Mouse (Mus musculus): ENCODE measurements at regions not wholly inside any gene's neighbourhood (a gene's known extent, or its start where the extent isn't known, plus 50 kb on each side); places are given as distances from the start of the nearest gene placed in this dataset.
A peak's percentile ranks its signal among the peaks of the same experiment; 100 is the strongest.
"Not testable (repeated sequence)": the region's sequence is repeated elsewhere in the genome, so short reads cannot be mapped to it uniquely, and the experiment has no call there.

DNA sequence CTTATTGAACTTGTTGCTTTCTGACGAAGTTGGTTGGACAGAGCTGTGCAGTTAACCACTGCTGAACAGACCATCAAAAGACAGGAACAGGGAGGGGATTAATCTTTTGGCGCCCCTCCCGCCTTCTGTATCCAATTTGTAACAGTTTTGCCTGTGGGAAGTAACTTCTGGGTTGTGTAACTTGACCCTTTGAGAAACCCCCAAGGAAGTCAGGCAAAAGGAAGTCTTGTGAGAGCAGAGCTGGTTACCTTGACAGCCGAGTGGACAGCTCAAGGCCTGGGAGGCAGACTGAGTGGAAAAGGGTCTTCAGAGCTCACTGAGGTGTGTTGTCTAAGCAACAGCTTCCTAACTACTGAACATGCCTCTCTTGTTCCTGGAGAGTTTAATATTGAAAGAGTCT, 75.8 kb upstream of the Hao2 start:
- no peak overlapping the region for H3K4me3 ChIP-seq (replicated peaks; ENCODE audit: low read length)
- no peaks in the 10 kb centered on the region for H3K36me3 ChIP-seq (replicated peaks; ENCODE audit: control insufficient read depth, insufficient read depth)
- no peak overlapping the region for H3K9ac ChIP-seq
- ATAC-seq (ENCODE audit: low FRiP score) (no peak), DNase-seq (ENCODE audit: low spot score) (no peak)
- no peaks in the 10 kb centered on the region for H3K9me3 ChIP-seq (ENCODE audit: control insufficient read depth, low read length)
- H3K4me2 ChIP-seq (replicated peaks): no peak overlapping the region
- no peak overlapping the region for H3K27ac ChIP-seq
- H3K27me3 ChIP-seq (ENCODE audit: control insufficient read depth, insufficient read depth, low read length): no peaks in the 10 kb centered on the region
- no peaks in the 10 kb centered on the region for H3K4me1 ChIP-seq (replicated peaks; ENCODE audit: control insufficient read depth, insufficient read depth, low read length)
- 31% methylated on average over 4 of the region's 4 CpGs for WGBS

DNA sequence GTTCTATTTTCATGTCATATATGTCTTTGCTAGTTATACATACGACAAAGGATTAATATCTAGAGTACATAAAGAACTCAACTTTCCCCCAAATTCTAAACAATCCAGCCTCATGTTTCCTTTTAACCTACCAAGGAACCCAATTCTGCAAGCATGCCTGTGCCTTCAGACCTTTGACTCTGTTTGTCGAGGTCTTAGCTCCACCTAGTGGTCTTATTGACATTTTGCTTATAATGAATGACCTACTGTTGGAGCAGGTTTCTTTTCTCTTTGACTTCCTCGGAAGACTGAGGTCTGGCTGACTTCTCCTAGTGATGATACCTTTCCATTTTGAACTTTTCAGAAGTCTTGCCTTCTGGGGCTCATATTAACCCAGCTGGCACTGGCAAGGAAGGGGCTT, 82.7 kb upstream of the Hao2 start:
- Histone ChIP-seq H3K9me3 (ENCODE audit: control insufficient read depth, low read length) (no peaks in the 10 kb centered on the region), H3K9ac (no peak overlapping the region), H3K27ac (no peak overlapping the region), H3K36me3 (replicated peaks; ENCODE audit: control insufficient read depth, insufficient read depth) (no peaks in the 10 kb centered on the region), H3K27me3 (ENCODE audit: control insufficient read depth, insufficient read depth, low read length) (no peaks in the 10 kb centered on the region), H3K4me1 (replicated peaks; ENCODE audit: control insufficient read depth, insufficient read depth, low read length) (no peaks in the 10 kb centered on the region), H3K4me3 (replicated peaks; ENCODE audit: low read length) (no peak overlapping the region), H3K4me2 (replicated peaks) (no peak overlapping the region)
- DNase-seq (ENCODE audit: low spot score) (peak; percentile 82), ATAC-seq (ENCODE audit: low FRiP score) (peak; percentile 69; the same call in 1 of the 2 replicates)
- 10% methylated on average over 3 of the region's 3 CpGs for WGBS

DNA sequence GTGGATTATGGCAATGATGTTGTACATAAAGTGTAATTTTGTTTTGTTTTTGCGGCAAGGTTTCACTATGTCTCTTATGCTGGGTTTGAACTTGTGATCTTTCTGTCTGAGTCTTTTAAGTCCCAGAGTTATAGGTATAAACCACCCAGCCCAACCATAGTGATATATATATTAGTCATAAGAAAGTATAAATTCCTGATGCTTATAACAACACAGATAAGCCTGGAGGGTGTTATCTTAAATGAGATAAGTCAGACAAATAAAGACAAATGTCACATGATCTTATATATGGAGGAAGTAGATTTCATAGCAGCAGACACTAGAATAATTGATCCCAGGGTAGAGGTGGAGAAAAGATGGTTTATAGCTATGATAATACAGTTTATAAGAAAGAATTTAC, 89.7 kb upstream of the Hao2 start:
- Histone ChIP-seq H3K4me1 (replicated peaks; ENCODE audit: control insufficient read depth, insufficient read depth, low read length) (no peaks in the 10 kb centered on the region), H3K36me3 (replicated peaks; ENCODE audit: control insufficient read depth, insufficient read depth) (no peaks in the 10 kb centered on the region), H3K4me3 (replicated peaks; ENCODE audit: low read length) (no peak overlapping the region), H3K27ac (no peak overlapping the region), H3K9me3 (ENCODE audit: control insufficient read depth, low read length) (no peaks in the 10 kb centered on the region), H3K4me2 (replicated peaks) (no peak overlapping the region), H3K9ac (no peak overlapping the region), H3K27me3 (ENCODE audit: control insufficient read depth, insufficient read depth, low read length) (no peaks in the 10 kb centered on the region)
- 97% methylated on average over 1 of the region's 1 CpGs for WGBS
- DNase-seq (ENCODE audit: low spot score) (no peak), ATAC-seq (ENCODE audit: low FRiP score) (no peak)

DNA sequence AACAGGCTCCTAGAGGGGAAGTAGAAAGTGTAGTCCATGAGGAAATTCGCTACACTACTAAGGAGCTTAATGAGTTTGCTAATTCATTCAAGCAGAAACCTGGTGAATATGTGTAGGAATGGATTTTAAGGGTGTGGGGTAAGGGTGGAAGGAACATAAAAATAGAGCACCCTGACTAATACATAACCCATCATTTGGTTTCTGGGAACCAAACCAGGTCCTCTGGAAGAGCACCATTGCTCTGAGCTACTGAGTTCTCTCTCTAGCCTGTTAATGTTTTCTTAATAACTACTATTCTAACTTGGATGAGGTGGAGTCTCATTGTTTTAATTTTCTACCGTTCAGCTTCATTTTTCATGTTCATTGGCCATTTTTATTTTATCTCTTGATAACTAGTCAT, 94.2 kb upstream of the Hao2 start:
- H3K27ac ChIP-seq; H3K9ac ChIP-seq; H3K4me2 ChIP-seq (replicated peaks); H3K27me3 ChIP-seq (ENCODE audit: control insufficient read depth, insufficient read depth, low read length); H3K4me3 ChIP-seq (replicated peaks; ENCODE audit: low read length); ATAC-seq (ENCODE audit: low FRiP score); H3K9me3 ChIP-seq (ENCODE audit: control insufficient read depth, low read length); H3K4me1 ChIP-seq (replicated peaks; ENCODE audit: control insufficient read depth, insufficient read depth, low read length); H3K36me3 ChIP-seq (replicated peaks; ENCODE audit: control insufficient read depth, insufficient read depth); DNase-seq (ENCODE audit: low spot score): not testable (repeated sequence)
- 75% methylated on average over 2 of the region's 2 CpGs for WGBS

DNA sequence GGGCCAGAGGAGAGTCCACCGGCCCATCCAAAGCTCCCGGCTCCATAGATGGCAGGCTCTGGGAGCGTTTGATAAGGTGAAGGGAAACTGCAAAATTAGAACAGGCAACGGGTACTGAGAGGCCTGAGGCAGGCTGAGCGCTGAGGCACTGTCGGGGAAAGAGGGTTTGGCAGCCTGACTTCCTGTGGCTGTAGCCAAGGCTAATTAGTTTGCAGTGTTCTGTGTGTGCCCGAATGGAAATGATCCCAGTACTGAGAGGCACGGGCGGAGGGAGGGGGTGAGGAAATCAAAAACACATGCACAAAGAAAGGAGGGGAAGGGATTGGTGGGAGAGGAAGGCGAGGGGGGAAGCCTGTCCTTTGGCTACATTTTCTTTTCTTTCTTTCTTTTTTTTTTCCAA, 97.8 kb upstream of the Hao2 start:
- H3K4me3 ChIP-seq (replicated peaks; ENCODE audit: low read length): no peak overlapping the region
- H3K9ac ChIP-seq: no peak overlapping the region
- H3K36me3 ChIP-seq (replicated peaks; ENCODE audit: control insufficient read depth, insufficient read depth): no peaks in the 10 kb centered on the region
- peak; percentile 46 for DNase-seq (ENCODE audit: low spot score)
- peak; percentile 90; the same call in 1 of the 2 replicates for ATAC-seq (ENCODE audit: low FRiP score)
- 26% methylated on average over 10 of the region's 10 CpGs for WGBS
- H3K9me3 ChIP-seq (ENCODE audit: control insufficient read depth, low read length): no peaks in the 10 kb centered on the region
- H3K4me2 ChIP-seq (replicated peaks): no peak overlapping the region
- H3K27me3 ChIP-seq (ENCODE audit: control insufficient read depth, insufficient read depth, low read length): no peaks in the 10 kb centered on the region
- 0 out of 2 replicates have a peak, but pooled peaks cover 5% of the 10 kb centered on the region for H3K4me1 ChIP-seq (replicated peaks; ENCODE audit: control insufficient read depth, insufficient read depth, low read length)
- H3K27ac ChIP-seq: no peak overlapping the region

DNA sequence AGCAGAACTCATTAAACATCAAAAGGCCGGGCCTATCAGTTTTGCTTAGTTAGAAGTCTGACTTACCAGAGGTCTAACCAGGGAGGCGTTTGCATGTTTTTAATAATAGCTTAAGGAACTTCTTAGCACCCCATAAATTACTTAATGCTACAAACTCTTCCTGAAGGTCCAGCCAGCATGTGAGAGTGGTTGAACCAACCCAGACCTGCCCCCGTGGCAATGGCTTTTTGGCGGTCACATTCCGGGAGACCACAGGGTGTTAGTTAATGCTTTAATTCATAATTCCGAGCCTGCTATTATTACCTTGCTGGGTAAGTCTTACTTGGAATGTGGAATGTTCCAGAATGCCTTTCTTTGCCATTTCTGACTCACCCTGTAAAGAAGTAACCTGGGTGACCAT, 98.2 kb upstream of the Hao2 start:
- WGBS: 80% methylated on average over 6 of the region's 6 CpGs
- Histone ChIP-seq H3K9me3 (ENCODE audit: control insufficient read depth, low read length) (no peaks in the 10 kb centered on the region), H3K36me3 (replicated peaks; ENCODE audit: control insufficient read depth, insufficient read depth) (no peaks in the 10 kb centered on the region), H3K27me3 (ENCODE audit: control insufficient read depth, insufficient read depth, low read length) (no peaks in the 10 kb centered on the region), H3K4me1 (replicated peaks; ENCODE audit: control insufficient read depth, insufficient read depth, low read length) (0 out of 2 replicates have a peak, but pooled peaks cover 5% of the 10 kb centered on the region), H3K4me3 (replicated peaks; ENCODE audit: low read length) (no peak overlapping the region), H3K9ac (no peak overlapping the region), H3K4me2 (replicated peaks) (no peak overlapping the region), H3K27ac (no peak overlapping the region)
- ATAC-seq (ENCODE audit: low FRiP score) (no peak), DNase-seq (ENCODE audit: low spot score) (no peak)

DNA sequence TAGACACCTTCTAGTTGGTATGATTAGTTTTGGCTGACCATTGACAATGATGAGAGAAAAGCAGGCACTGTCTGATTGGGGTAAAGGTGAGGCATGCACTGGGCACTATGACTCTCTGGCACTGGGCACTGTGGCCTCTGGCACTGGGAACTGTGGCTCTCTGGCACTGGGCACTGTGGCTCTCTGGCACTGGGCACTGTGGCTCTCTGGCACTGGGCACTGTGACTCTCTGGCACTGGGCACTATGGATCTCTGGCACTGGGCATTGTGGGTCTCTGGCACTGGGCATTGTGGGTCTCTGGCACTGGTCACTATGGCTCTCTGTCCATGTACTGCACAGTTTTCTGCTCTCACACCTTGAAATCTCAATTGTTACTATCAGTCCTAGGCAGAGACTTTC, 101.0 kb upstream of the Hao2 start:
- no peak overlapping the region for H3K4me3 ChIP-seq (replicated peaks; ENCODE audit: low read length)
- DNase-seq (ENCODE audit: low spot score): no peak
- H3K4me2 ChIP-seq (replicated peaks): no peak overlapping the region
- H3K9ac ChIP-seq: no peak overlapping the region
- H3K27ac ChIP-seq: no peak overlapping the region
- 0 out of 2 replicates have a peak, but pooled peaks cover 5% of the 10 kb centered on the region for H3K9me3 ChIP-seq (ENCODE audit: control insufficient read depth, low read length)
- no peak for ATAC-seq (ENCODE audit: low FRiP score)
- H3K4me1 ChIP-seq (replicated peaks; ENCODE audit: control insufficient read depth, insufficient read depth, low read length): 0 out of 2 replicates have a peak, but pooled peaks cover 5% of the 10 kb centered on the region
- no peaks in the 10 kb centered on the region for H3K36me3 ChIP-seq (replicated peaks; ENCODE audit: control insufficient read depth, insufficient read depth)
- H3K27me3 ChIP-seq (ENCODE audit: control insufficient read depth, insufficient read depth, low read length): no peaks in the 10 kb centered on the region

DNA sequence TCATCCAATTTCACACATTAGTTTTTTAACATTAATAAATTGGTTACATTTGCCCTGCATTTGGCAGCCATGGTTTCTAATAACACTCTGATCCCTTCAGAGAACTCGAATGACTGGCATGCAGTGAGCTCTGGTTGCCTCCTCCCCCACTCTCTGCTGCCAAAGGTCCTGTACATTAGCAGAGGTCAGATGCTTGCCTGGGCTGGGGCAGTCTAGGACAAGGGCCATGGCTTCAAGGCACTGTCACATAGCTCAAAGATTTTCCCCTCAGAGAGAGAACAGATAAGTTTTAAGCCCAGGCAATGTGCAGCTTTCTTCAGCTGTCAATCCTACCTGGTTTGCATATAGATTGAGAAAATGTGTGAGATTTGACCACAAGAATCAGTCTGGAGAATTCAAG, 110.2 kb upstream of the Wars2 start:
- H3K9ac ChIP-seq: no peak overlapping the region
- no peaks in the 10 kb centered on the region for H3K4me1 ChIP-seq (replicated peaks; ENCODE audit: control insufficient read depth, insufficient read depth, low read length)
- no peaks in the 10 kb centered on the region for H3K27me3 ChIP-seq (ENCODE audit: control insufficient read depth, insufficient read depth, low read length)
- no peak for ATAC-seq (ENCODE audit: low FRiP score)
- H3K4me2 ChIP-seq (replicated peaks): no peak overlapping the region
- no peak overlapping the region for H3K27ac ChIP-seq
- no peak overlapping the region for H3K4me3 ChIP-seq (replicated peaks; ENCODE audit: low read length)
- 48% methylated on average over 1 of the region's 1 CpGs for WGBS
- no peaks in the 10 kb centered on the region for H3K36me3 ChIP-seq (replicated peaks; ENCODE audit: control insufficient read depth, insufficient read depth)
- no peaks in the 10 kb centered on the region for H3K9me3 ChIP-seq (ENCODE audit: control insufficient read depth, low read length)
- no peak for DNase-seq (ENCODE audit: low spot score)

DNA sequence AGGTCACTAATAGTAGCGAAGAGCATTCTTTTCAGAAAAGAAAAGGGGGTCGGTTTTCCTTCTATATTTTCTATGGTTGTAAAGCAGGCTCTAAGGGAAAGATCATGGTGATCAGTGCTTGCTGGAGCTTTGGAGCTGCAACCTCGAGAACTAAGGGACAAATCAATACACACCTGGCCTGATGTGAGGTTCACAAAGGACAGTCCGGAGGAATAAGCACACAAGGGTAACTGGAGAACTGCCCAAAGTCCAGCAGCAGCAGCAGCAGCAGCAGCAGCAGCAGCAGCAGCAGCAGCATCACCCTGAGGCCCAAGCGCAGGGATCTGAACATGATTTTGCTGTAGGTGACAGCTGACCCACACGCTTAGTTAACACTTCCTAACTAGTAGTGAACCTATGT, 94.7 kb upstream of the Wars2 start:
- Histone ChIP-seq H3K27me3 (ENCODE audit: control insufficient read depth, insufficient read depth, low read length) (no peaks in the 10 kb centered on the region), H3K9me3 (ENCODE audit: control insufficient read depth, low read length) (no peaks in the 10 kb centered on the region), H3K27ac (no peak overlapping the region), H3K4me2 (replicated peaks) (no peak overlapping the region), H3K4me3 (replicated peaks; ENCODE audit: low read length) (no peak overlapping the region), H3K9ac (no peak overlapping the region), H3K4me1 (replicated peaks; ENCODE audit: control insufficient read depth, insufficient read depth, low read length) (no peaks in the 10 kb centered on the region), H3K36me3 (replicated peaks; ENCODE audit: control insufficient read depth, insufficient read depth) (no peaks in the 10 kb centered on the region)
- WGBS: 83% methylated on average over 6 of the region's 6 CpGs
- ATAC-seq (ENCODE audit: low FRiP score) (no peak), DNase-seq (ENCODE audit: low spot score) (no peak)

DNA sequence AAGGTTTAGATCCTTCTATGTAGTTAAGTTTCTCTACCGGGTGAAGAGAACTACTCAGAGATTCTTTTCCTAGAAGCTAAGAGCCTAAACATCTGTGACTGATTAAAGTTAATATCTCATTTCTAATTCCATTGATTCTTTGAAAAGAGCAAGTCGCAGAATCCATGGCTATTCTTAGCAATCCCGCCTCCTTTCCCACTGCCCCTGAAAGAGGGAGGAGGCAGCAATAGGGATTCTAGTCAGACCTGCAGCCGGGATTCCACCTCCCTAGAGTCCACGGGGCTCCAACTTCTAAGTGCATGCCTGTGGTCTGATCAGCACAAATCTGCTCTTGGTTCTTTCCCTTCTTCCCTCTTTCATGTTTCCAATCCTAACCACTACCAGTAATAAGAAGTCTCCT, 93.7 kb upstream of the Wars2 start:
- Histone ChIP-seq H3K27ac (no peak overlapping the region), H3K27me3 (ENCODE audit: control insufficient read depth, insufficient read depth, low read length) (no peaks in the 10 kb centered on the region), H3K4me2 (replicated peaks) (no peak overlapping the region), H3K9ac (no peak overlapping the region), H3K4me3 (replicated peaks; ENCODE audit: low read length) (no peak overlapping the region), H3K9me3 (ENCODE audit: control insufficient read depth, low read length) (no peaks in the 10 kb centered on the region), H3K4me1 (replicated peaks; ENCODE audit: control insufficient read depth, insufficient read depth, low read length) (no peaks in the 10 kb centered on the region), H3K36me3 (replicated peaks; ENCODE audit: control insufficient read depth, insufficient read depth) (no peaks in the 10 kb centered on the region)
- WGBS: 74% methylated on average over 5 of the region's 5 CpGs
- ATAC-seq (ENCODE audit: low FRiP score): no peak
- no peak for DNase-seq (ENCODE audit: low spot score)

Measured in hindbrain, embryonic 14.5 days (tissue).